Mouse (Mus musculus) A20 (cell line): ENCODE data around the gene Ttc7b.

ENCODE experiments used
- DNase-seq: peaks from one replicate; pipeline ENCODE4 v3.0.0-alpha.2; 2011; ENCODE audit warnings: low read depth, low spot score

Gene Ttc7b

GRCm38 (mm10) chr12:100489799-100490198 is 30.8 kb downstream of the Ttc7b start:
- DNase-seq: no peak

- no peak for DNase-seq
Observed at GRCm38 (mm10) chr12:100488368-100488767, 32.3 kb downstream of the Ttc7b start.

GRCm38 (mm10) chr12:100486232-100486631 is 34.4 kb downstream of the Ttc7b start:
- DNase-seq: peak; percentile 26

GRCm38 (mm10) chr12:100483054-100483453 is 37.6 kb downstream of the Ttc7b start:
- no peak for DNase-seq

GRCm38 (mm10) chr12:100482255-100482654 is 38.4 kb downstream of the Ttc7b start:
- DNase-seq: no peak

- DNase-seq: no peak
Observed at GRCm38 (mm10) chr12:100481443-100482026, 39.1 kb downstream of the Ttc7b start.

GRCm38 (mm10) chr12:100480642-100481442 is 39.8 kb downstream of the Ttc7b start:
- DNase-seq: no peak

GRCm38 (mm10) chr12:100479892-100480621 is 40.6 kb downstream of the Ttc7b start:
- peak; percentile 88 for DNase-seq

- DNase-seq: no peak
Observed at GRCm38 (mm10) chr12:100479270-100479869, 41.3 kb downstream of the Ttc7b start.

- no peak for DNase-seq
Observed at GRCm38 (mm10) chr12:100478615-100479014, 42.0 kb downstream of the Ttc7b start.

GRCm38 (mm10) chr12:100478151-100478550 is 42.5 kb downstream of the Ttc7b start:
- DNase-seq: no peak

GRCm38 (mm10) chr12:100477474-100477873 is 43.2 kb downstream of the Ttc7b start:
- no peak for DNase-seq

GRCm38 (mm10) chr12:100476351-100476750 is 44.3 kb downstream of the Ttc7b start:
- no peak for DNase-seq

GRCm38 (mm10) chr12:100475489-100475888 is 45.1 kb downstream of the Ttc7b start:
- DNase-seq: no peak

- no peak for DNase-seq
Observed at GRCm38 (mm10) chr12:100474661-100475321, 45.8 kb downstream of the Ttc7b start.

- no peak for DNase-seq
Observed at GRCm38 (mm10) chr12:100470295-100470694, 50.3 kb downstream of the Ttc7b start.

GRCm38 (mm10) chr12:100469503-100470293 is 50.9 kb downstream of the Ttc7b start:
- no peak for DNase-seq

GRCm38 (mm10) chr12:100465101-100465715 is 55.4 kb downstream of the Ttc7b start:
- DNase-seq: no peak

- no peak for DNase-seq
Observed at GRCm38 (mm10) chr12:100457701-100458100, 62.9 kb downstream of the Ttc7b start.

GRCm38 (mm10) chr12:100456257-100456975 is 64.2 kb downstream of the Ttc7b start:
- DNase-seq: no peak
